Mouse (Mus musculus) hindlimb bud, embryonic 11.5 days (tissue): ENCODE results near the gene Cdx2.

ENCODE experiments used
- DNase-seq: peaks from one replicate; pipeline ENCODE4 v3.0.0-alpha.2; 2012; ENCODE audit warnings: low read depth, low spot score; ENCODE audit errors: extremely low spot score

The Cdx2 gene

GRCm38 (mm10) chr5:147306638-147307397 is at the start of gene Cdx2:
Gene Cdx2, minus strand, starts transcription at chr5:147307270.
- DNase-seq = no peak

- DNase-seq = no peak
Observed at GRCm38 (mm10) chr5:147356260-147357055, 49.4 kb upstream of the Cdx2 start.

GRCm38 (mm10) chr5:147355788-147356187 is 48.7 kb upstream of the Cdx2 start:
- DNase-seq = no peak

- no peak for DNase-seq
Observed at GRCm38 (mm10) chr5:147354985-147355384, 47.9 kb upstream of the Cdx2 start.

GRCm38 (mm10) chr5:147354161-147354780 is 47.2 kb upstream of the Cdx2 start:
- no peak for DNase-seq

- no peak for DNase-seq
Observed at GRCm38 (mm10) chr5:147351931-147352330, 44.9 kb upstream of the Cdx2 start.

- DNase-seq = no peak
Observed at GRCm38 (mm10) chr5:147345981-147346380, 38.9 kb upstream of the Cdx2 start.

- DNase-seq = no peak
Observed at GRCm38 (mm10) chr5:147343904-147344303, 36.8 kb upstream of the Cdx2 start.

GRCm38 (mm10) chr5:147342901-147343300 is 35.8 kb upstream of the Cdx2 start:
- no peak for DNase-seq

GRCm38 (mm10) chr5:147340741-147341414 is 33.8 kb upstream of the Cdx2 start:
- no peak for DNase-seq

- DNase-seq = no peak
Observed at GRCm38 (mm10) chr5:147339560-147339959, 32.5 kb upstream of the Cdx2 start.

GRCm38 (mm10) chr5:147338967-147339366 is 31.9 kb upstream of the Cdx2 start:
- DNase-seq = no peak

GRCm38 (mm10) chr5:147332711-147333110 is 25.6 kb upstream of the Cdx2 start:
- no peak for DNase-seq

GRCm38 (mm10) chr5:147331547-147331946 is 24.5 kb upstream of the Cdx2 start:
- no peak for DNase-seq

- DNase-seq = no peak
Observed at GRCm38 (mm10) chr5:147329946-147330345, 22.9 kb upstream of the Cdx2 start.

GRCm38 (mm10) chr5:147327636-147328035 is 20.6 kb upstream of the Cdx2 start:
- DNase-seq = no peak

GRCm38 (mm10) chr5:147325931-147326330 is 18.9 kb upstream of the Cdx2 start:
- DNase-seq = no peak

GRCm38 (mm10) chr5:147323237-147323917 is 16.3 kb upstream of the Cdx2 start:
- no peak for DNase-seq

- DNase-seq = no peak
Observed at GRCm38 (mm10) chr5:147322183-147322582, 15.1 kb upstream of the Cdx2 start, which contains the start of gene Urad. Gene Urad, minus strand, starts transcription at chr5:147322440.

- no peak for DNase-seq
Observed at GRCm38 (mm10) chr5:147319653-147320052, 12.6 kb upstream of the Cdx2 start.

GRCm38 (mm10) chr5:147317991-147318390 is 10.9 kb upstream of the Cdx2 start:
- no peak for DNase-seq
